Mouse (Mus musculus): Measurements from ENCODE around the gene Pfn3. TPM values are rescaled to one million over a fixed set of nuclear protein-coding genes. Genes with fewer than 3 reads are reported as not detected.

The Pfn3 gene
- polyA plus RNA-seq, 1 experiment = not detected

GRCm38 (mm10) chr13:55431889-55432685 lies 17.1 kb upstream of the Pfn3 start:
- Histone ChIP-seq H3K4me3 (ENCODE audit: low read depth, low read length) (no peak overlapping the region), H3K27me3 (ENCODE audit: control insufficient read depth, insufficient read depth, low read length, poor library complexity, severe bottlenecking) (no peaks in the 10 kb centered on the region), H3K9me3 (replicated peaks; ENCODE audit: control insufficient read depth, insufficient read depth, low read length, poor library complexity, severe bottlenecking) (no peaks in the 10 kb centered on the region; the same call in 1 of the 2 replicates), H3K27ac (ENCODE audit: insufficient read depth, low read length) (no peak overlapping the region), H3K9ac (ENCODE audit: low read depth, poor library complexity, severe bottlenecking) (no peak overlapping the region), H3K4me1 (ENCODE audit: control insufficient read depth, insufficient read depth, low read length) (no peaks in the 10 kb centered on the region), H3K36me3 (ENCODE audit: control insufficient read depth, insufficient read depth, low read length, poor library complexity, severe bottlenecking) (no peaks in the 10 kb centered on the region)
- no peak for TF ChIP-seq CTCF (IDR thresholded peaks at IDR 0.05; ENCODE audit: low read depth, low read length)
- no peak for TF ChIP-seq EP300 (IDR thresholded peaks at IDR 0.05; ENCODE audit: insufficient read depth, low read depth, low read length)
- TF ChIP-seq POLR2A (IDR thresholded peaks at IDR 0.05; ENCODE audit: insufficient read depth, low read length) = no peak

- Histone ChIP-seq H3K36me3 (ENCODE audit: control insufficient read depth, insufficient read depth, low read length, poor library complexity, severe bottlenecking) (no peaks in the 10 kb centered on the region), H3K4me1 (ENCODE audit: control insufficient read depth, insufficient read depth, low read length) (no peaks in the 10 kb centered on the region), H3K9ac (ENCODE audit: low read depth, poor library complexity, severe bottlenecking) (no peak overlapping the region), H3K9me3 (replicated peaks; ENCODE audit: control insufficient read depth, insufficient read depth, low read length, poor library complexity, severe bottlenecking) (no peaks in the 10 kb centered on the region; the same call in 1 of the 2 replicates), H3K27ac (ENCODE audit: insufficient read depth, low read length) (no peak overlapping the region), H3K27me3 (ENCODE audit: control insufficient read depth, insufficient read depth, low read length, poor library complexity, severe bottlenecking) (no peaks in the 10 kb centered on the region), H3K4me3 (ENCODE audit: low read depth, low read length) (no peak overlapping the region)
- TF ChIP-seq CTCF (IDR thresholded peaks at IDR 0.05; ENCODE audit: low read depth, low read length) = no peak
- TF ChIP-seq EP300 (IDR thresholded peaks at IDR 0.05; ENCODE audit: insufficient read depth, low read depth, low read length) = no peak
- TF ChIP-seq POLR2A (IDR thresholded peaks at IDR 0.05; ENCODE audit: insufficient read depth, low read length) = no peak
These were observed 15.5 kb upstream of the Pfn3 start for GRCm38 (mm10) chr13:55430566-55430965.

- Histone ChIP-seq H3K27me3 (ENCODE audit: control insufficient read depth, insufficient read depth, low read length, poor library complexity, severe bottlenecking) (no peaks in the 10 kb centered on the region), H3K4me1 (ENCODE audit: control insufficient read depth, insufficient read depth, low read length) (no peaks in the 10 kb centered on the region), H3K27ac (ENCODE audit: insufficient read depth, low read length) (no peak overlapping the region), H3K4me3 (ENCODE audit: low read depth, low read length) (no peak overlapping the region), H3K9ac (ENCODE audit: low read depth, poor library complexity, severe bottlenecking) (no peak overlapping the region), H3K9me3 (replicated peaks; ENCODE audit: control insufficient read depth, insufficient read depth, low read length, poor library complexity, severe bottlenecking) (no peaks in the 10 kb centered on the region; the same call in 1 of the 2 replicates), H3K36me3 (ENCODE audit: control insufficient read depth, insufficient read depth, low read length, poor library complexity, severe bottlenecking) (no peaks in the 10 kb centered on the region)
- TF ChIP-seq CTCF (IDR thresholded peaks at IDR 0.05; ENCODE audit: low read depth, low read length) (no peak), EP300 (IDR thresholded peaks at IDR 0.05; ENCODE audit: insufficient read depth, low read depth, low read length) (no peak), POLR2A (IDR thresholded peaks at IDR 0.05; ENCODE audit: insufficient read depth, low read length) (no peak)
These were observed 14.3 kb upstream of the Pfn3 start for GRCm38 (mm10) chr13:55429226-55429888.

GRCm38 (mm10) chr13:55426613-55427012 lies 11.6 kb upstream of the Pfn3 start, which contains the start of gene F12:
F12 (minus strand) TSS chr13:55426793.
- no peaks in the 10 kb centered on the region for H3K4me1 ChIP-seq (ENCODE audit: control insufficient read depth, insufficient read depth, low read length)
- TF ChIP-seq CTCF (IDR thresholded peaks at IDR 0.05; ENCODE audit: low read depth, low read length) (no peak), EP300 (IDR thresholded peaks at IDR 0.05; ENCODE audit: insufficient read depth, low read depth, low read length) (no peak)
- H3K27me3 ChIP-seq (ENCODE audit: control insufficient read depth, insufficient read depth, low read length, poor library complexity, severe bottlenecking) = no peaks in the 10 kb centered on the region
- no peak within 1 kb of the TSS for H3K9ac ChIP-seq (ENCODE audit: low read depth, poor library complexity, severe bottlenecking)
- no peaks in the 10 kb centered on the region for H3K36me3 ChIP-seq (ENCODE audit: control insufficient read depth, insufficient read depth, low read length, poor library complexity, severe bottlenecking)
- H3K27ac ChIP-seq (ENCODE audit: insufficient read depth, low read length) = no peak within 1 kb of the TSS
- no peak within 1 kb of the TSS for H3K4me3 ChIP-seq (ENCODE audit: low read depth, low read length)
- H3K9me3 ChIP-seq (replicated peaks; ENCODE audit: control insufficient read depth, insufficient read depth, low read length, poor library complexity, severe bottlenecking) = no peaks in the 10 kb centered on the region; the same call in 1 of the 2 replicates

- H3K9ac ChIP-seq (ENCODE audit: low read depth, poor library complexity, severe bottlenecking) = 0 out of 2 replicates have a peak overlapping the region, but pooled peaks have one; percentile 1
- H3K27ac ChIP-seq (ENCODE audit: insufficient read depth, low read length) = no peak overlapping the region
- H3K4me3 ChIP-seq (ENCODE audit: low read depth, low read length) = peak overlapping the region; percentile 44
- H3K9me3 ChIP-seq (replicated peaks; ENCODE audit: control insufficient read depth, insufficient read depth, low read length, poor library complexity, severe bottlenecking) = no peaks in the 10 kb centered on the region
- no peaks in the 10 kb centered on the region for H3K4me1 ChIP-seq (ENCODE audit: control insufficient read depth, insufficient read depth, low read length)
- TF ChIP-seq CTCF (IDR thresholded peaks at IDR 0.05; ENCODE audit: low read depth, low read length) (peak; percentile 59), POLR2A (IDR thresholded peaks at IDR 0.05; ENCODE audit: insufficient read depth, low read length) (no peak)
- H3K27me3 ChIP-seq (ENCODE audit: control insufficient read depth, insufficient read depth, low read length, poor library complexity, severe bottlenecking) = no peaks in the 10 kb centered on the region
- H3K36me3 ChIP-seq (ENCODE audit: control insufficient read depth, insufficient read depth, low read length, poor library complexity, severe bottlenecking) = no peaks in the 10 kb centered on the region
These were observed 6.1 kb upstream of the Pfn3 start for GRCm38 (mm10) chr13:55420933-55421800.

Measured in ES-Bruce4 (cell line).